Comparison of ENCODE assay signal across 15 mouse cellular contexts in the genomic region with DNA sequence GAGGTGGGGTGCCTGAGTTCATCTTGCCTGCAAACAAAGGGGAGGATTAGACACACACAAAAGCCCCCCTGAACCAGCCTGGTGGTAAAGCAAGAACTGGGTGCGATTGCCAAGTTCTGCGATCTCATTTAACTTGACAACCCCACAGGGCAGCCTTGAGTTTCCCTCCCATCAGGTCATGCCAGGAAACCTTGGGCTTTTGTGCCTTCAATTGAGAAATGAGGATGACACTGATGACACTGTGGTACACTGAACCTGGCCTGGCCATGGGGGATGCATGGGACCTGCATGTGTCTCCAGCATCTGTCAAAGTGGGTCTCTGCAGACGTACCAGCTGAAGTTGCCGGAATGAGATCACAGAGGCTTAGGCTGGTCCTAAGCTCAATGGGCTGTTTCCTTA.
"Had no signal": no experiment of that assay in that cellular context is flagged by ENCODE, and none has a peak within 500 bp of the region (broad histone marks: within the 10 kb centered on the region; RNA-seq: fewer than 3 reads in every experiment).

No protein-coding gene starts in this region.

- H3K27me3 ChIP-seq: liver, embryonic 13.5 days; lung, embryonic 15.5 days; neural tube, embryonic 15.5 days; stomach, embryonic 15.5 days had no signal

- H3K27ac ChIP-seq: liver, embryonic 13.5 days; lung, embryonic 15.5 days; macrophage; neural tube, embryonic 15.5 days; stomach, embryonic 15.5 days had no signal

- H3K4me1 ChIP-seq: liver, embryonic 13.5 days; lung, embryonic 15.5 days; megakaryocyte, embryonic 14.5 days; neural tube, embryonic 15.5 days; stomach, embryonic 15.5 days had no signal

- H3K4me2 ChIP-seq: liver, embryonic 13.5 days; lung, embryonic 15.5 days; neural tube, embryonic 15.5 days; stomach, embryonic 15.5 days had no signal

- H3K9ac ChIP-seq: liver, embryonic 13.5 days; liver, postnatal 0 days; lung, embryonic 15.5 days; neural tube, embryonic 15.5 days; stomach, embryonic 15.5 days had no signal

- H3K4me3 ChIP-seq: liver, embryonic 13.5 days; lung, embryonic 15.5 days; myocyte; neural tube, embryonic 15.5 days; stomach, embryonic 15.5 days had no signal

- H3K9me3 ChIP-seq: liver, embryonic 13.5 days; lung, embryonic 15.5 days; megakaryocyte, embryonic 14.5 days; neural tube, embryonic 15.5 days; stomach, embryonic 15.5 days had no signal

- H3K36me3 ChIP-seq: liver, embryonic 13.5 days; lung, embryonic 15.5 days; neural tube, embryonic 15.5 days had no signal

- DNase-seq: kidney, adult 11 months; kidney, adult 9 months; kidney, postnatal 10 days; liver; liver, embryonic 13.5 days; liver, postnatal 0 days; lung, postnatal 14 days; thymus, adult 2 months; thymus, postnatal 36 days had no signal

- ATAC-seq: liver, postnatal 0 days had no signal
